Mouse (Mus musculus) T-helper 1 cell (primary cell): ENCODE data around the gene Adpgk.
"Not testable (repeated sequence)": the region's sequence is repeated elsewhere in the genome, so short reads cannot be mapped to it uniquely, and the experiment has no call there.

Experiments used
- in situ Hi-C: fragments of 300-600 bp; cut with MboI, MseI; formaldehyde crosslinking; loops from one replicate; pipeline ENCODE4 v1.15.1; 2025; ENCODE audit warnings: high pct_unique_total_duplicates

The Adpgk gene

DNA sequence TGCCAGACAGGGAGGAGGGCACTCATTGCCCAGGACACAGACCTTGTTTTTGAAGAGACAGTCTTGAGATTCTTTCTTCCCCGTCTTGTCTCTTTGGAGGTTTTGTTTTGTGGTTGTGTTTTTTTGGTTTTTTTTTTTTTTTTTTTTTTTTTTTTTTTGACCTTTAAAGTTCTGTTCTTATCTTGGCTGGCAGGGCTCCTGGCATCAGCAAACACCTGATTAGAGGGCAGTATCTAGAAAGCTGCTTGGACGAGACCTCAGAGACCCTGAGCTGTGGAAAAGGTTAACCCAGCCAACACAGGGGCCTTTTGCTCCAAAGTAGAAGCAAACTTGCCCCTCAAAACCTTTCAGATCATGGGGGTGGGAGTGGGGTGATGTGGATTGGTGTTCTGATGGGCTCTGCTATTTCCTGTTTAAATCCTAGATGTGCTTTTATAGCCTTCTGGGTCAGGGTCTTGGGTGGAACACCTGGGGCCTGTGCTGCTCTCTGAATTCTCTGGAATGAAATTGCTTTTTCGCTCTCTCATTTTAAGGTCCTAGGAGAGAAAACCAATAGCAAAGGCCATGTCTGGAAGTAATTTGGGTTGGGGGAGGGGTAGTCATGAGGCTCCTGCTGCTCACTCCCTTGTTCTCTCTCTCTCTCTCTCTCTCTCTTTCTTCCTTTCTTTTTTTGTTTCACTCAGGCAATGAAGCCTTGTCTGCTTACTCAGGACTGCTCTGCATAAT, 2.5 kb upstream of the Adpgk start:
- in situ Hi-C loops = loop anchor here (10.0 kb wide), 1 partner anchor 254 kb away; the partner anchor contains the start of gene Neo1

DNA sequence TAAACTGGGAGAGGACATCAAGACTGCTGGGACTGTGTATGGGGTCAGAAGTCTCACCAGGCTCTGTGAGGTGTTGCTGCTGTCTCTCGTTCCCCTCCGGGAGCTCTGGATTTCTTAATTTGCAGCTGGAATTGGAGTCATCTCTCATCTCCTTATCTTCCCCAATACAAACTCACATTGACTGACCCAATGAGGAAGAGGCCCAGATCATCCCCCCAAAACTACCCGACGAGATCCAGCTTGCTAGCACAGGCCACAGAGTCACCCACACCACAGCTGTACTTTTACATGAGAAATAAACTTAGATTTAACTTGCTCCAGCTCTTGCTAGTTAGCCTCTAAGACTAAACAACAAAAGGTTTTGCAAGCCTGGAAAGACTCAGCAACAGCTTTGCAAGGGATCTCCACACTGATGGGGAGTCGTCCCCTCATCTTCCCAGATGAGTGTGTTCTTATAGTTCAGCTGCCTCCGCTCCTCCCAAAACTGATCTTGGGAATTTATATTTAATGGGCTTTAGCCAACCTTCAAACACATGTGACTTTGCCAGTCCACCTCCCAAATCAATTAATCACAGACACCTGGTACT, 1.7 kb upstream of the Adpgk start:
- in situ Hi-C loops = loop anchor here (10.0 kb wide), 1 partner anchor 255 kb away; the partner anchor contains the start of gene Neo1

DNA sequence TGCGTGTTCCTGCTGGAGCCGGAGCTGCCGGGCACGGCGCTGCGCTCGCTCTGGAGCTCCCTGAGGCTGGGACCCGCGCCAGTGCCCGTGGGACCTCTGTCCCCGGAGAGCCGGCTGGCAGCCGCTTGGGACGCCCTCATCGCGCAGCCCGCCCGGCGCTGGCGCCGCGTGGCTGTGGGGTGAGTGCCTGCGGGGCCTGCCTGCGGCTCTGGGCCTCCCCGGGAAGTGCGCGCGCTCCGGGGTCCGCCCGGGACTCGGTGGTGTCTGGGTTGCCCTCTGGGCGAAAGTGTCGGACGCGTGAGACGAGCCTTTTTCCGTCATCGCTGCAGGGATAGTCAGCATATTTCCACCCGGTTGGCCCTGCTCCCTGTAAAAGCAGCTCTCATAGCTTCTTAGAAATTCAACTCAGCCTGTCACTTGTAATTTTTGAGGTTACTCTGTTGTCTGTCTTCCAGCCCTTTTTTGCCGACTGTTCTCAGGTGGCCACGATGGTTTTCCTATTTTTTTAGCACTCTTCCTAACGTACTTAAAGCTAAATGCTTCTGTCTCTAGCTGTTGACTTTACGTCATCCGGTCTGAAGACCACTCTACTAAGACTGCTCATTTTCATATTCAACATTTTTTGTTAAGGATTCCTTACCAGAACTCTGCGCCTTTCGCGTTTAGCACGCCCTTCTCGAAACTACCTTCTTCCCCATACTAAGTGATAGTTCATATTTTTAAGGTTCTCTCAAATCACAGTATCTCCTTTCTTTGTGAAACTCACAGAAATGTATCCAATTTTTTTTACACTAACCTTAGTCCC, 532 bp downstream of the Adpgk start:
- in situ Hi-C loops = no loop called here

DNA sequence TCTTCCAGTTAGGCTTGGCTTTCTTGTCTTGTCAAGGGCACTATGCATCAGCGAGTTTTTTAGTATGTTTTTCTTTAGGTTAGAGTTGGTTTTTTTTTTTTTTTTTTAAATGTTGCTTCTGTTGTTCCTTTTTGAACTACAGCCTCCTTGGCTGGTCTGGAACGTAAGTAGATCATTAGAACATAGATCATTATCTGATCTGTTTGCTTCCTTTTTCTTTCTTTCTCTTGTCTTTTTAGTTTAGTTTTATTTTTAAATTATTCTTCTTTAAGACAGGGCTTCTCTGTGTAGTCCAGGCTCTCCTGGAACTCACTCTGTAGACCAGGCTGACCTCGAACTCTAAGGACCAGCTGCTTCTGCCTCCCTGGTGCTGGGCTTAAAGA, 1.1 kb downstream of the Adpgk start:
- in situ Hi-C loops = no loop called here

DNA sequence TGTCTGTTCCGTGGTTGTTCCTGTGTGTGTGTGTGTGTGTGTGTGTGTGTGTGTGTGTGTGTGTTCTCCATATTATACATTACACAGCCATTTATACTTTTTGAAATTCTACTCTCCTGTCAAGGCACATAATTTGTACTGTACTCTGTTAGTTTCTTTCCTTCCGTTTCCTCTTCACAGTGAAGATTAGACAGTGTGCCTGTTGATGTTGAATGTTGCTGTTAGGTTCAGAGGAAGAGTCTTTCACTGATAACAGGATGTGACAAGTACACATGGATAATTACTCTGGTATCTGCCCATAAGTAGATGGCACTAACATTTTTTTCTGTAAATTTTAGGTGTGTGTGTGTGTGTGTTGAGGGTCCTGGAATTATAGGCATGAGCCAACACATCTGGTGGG, 5.1 kb downstream of the Adpgk start:
- in situ Hi-C loops = no loop called here

DNA sequence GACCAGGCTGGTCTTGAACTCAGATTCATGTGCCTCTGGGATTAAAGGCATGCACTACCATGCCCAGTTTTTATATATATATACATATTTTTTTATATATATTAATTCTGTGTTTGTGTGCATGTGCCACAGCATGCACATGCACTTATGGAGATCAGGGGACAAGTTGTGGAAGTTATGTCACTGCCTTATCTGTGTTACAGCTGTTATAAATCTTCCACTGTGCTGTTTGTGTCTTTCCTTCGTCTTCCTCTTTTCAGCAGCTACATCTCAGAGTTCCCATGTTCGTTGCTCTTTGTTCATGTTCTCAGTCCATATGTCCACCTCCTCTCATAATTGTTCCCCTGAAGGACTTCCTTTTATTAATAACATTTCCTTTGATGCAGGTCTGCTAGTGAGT, 16.5 kb downstream of the Adpgk start:
- in situ Hi-C loops = no loop called here

DNA sequence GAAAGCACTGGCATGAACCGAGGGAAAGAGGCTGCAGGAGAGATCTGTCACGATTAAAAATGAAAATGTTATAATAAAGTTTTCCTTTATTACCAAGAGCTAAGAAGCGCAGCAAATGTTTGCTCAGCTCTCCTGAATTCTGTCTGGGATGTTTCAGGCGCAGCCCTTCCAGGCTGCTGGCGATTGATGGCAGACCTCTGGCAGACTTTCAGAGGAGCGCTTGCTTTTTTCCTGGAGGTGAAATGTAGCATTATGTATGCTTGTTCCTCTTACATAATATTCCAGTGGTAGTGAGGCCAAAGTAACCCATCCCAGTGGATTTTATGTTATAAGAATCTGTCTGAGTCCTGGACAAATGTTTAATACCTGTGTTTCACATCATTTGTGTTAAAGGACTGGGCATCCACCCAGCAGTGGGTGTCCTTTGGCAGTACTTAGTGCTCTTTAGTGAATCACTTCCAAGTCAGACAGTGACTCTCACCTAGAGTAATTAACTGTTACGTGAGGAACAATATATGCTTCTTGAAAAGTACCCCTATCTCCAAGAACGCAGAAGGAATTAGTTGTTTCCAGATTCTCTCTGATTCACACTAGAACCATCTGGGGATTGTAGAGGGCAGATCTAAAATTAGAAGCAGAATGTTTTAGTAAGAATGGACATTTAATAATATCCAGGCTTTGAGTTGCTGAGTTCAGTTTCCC, 19.4 kb downstream of the Adpgk start:
- in situ Hi-C loops = no loop called here

DNA sequence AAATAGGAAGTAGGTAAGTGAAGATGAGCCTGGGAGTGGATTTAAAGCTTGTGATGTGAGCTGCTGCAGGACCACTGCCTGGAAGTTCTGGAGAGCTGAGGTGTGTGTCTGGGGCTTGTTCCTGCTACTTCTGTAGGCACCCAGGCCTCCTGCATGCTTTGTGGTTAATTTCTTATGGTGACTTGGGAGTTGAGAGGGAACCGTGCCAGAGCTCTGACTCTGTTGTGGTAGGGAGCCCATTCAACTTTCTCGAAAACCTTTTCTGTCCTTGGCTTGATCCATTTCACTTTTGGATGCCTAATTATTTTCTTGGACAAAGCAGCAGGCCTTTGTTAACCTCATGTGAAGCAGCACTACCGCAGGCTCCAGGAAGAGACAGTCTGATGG, 19.9 kb downstream of the Adpgk start:
- in situ Hi-C loops = no loop called here

DNA sequence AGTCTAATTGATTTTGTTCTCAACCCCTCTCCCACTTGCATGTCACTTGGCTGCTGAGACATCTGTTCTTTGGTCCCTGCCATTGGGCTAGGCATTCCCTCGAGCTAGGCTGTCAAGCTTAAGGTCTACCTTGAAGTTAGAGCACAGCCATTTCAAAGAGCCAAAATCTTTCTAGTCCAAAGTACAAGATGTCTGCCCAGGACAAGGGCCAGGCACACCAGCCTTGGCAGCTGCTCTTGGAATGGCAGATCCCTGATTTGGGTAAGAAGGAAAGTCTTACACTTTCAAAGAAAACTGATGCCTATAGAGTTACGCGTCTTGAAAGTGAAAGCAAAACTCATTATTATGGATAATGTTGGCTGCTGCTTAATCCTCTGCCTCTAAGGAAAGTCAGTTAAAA, 24.8 kb downstream of the Adpgk start:
- in situ Hi-C loops = no loop called here

DNA sequence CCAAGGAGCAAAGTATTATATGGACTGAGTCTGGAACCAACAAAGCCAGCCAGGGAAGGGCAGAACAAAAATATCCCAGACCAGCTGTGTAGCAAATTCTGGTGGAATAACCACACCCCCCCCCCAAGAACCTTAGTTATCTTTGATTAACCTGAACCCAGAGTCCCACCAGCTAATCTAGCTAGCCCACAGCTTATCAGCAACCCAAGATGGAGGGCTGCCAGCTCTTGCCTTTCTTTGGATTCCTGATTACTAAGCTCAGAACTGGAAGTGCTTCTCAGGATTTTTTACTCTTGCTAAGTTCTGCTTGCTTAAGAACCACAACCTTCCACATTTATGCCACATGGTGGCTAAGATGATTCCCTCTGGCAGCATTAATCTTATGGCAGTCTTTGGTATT, 33.0 kb downstream of the Adpgk start:
- in situ Hi-C loops = no loop called here

DNA sequence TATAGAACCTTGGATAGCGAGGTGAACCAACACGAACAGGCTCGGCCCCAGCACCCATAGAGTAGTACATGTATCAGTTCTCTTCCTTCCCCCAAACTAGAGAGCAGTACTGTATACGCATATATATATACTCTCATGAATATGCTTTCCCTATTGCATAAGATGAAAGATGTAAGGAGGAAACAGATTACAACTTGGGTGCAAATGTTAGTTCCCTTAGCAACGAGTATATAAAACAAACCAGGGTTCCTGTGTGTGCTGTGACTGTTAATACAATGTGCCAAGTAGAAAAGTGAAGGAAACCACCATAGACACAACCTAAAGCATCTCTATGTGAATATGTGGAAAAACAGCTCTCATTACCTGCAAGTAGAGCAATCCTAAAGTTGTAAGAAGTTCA, 38.7 kb downstream of the Adpgk start:
- in situ Hi-C loops = no loop called here

DNA sequence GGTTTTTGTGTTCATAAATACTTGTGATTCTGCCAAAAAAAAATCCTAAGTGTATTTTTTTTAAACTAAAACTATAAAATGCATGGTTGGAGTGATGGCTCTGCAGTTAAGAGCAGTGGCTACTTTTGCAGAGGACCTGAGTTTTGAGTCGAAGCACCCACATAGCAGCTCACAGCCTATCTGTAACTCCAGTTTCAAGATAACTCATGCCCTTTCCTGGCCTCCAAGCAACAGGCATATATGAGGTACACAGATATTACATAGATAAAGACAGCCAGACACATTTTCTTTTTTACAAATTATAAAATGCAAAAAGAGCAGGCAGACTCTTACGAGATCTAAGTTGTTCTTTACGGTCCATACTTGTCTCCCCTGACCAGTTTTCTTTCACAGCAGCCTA, 45.2 kb downstream of the Adpgk start:
- in situ Hi-C loops = no loop called here

DNA sequence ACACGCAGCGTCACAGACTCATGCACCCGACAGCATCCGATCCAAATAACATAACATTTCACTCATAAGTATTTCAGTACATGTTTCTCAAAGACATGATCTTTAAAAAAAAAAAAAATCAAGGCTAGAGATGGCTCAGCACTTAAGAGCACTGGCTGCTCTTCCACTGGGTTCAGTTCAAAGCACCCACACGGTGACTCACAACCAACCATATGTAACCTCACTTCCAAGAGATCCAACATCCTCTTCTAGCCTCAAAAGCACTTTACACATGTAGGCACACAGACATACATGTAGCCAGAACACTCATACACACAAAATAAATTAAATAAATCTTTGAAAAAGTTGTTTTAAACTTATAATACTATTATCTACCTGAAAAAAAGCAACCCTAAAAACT, 46.5 kb downstream of the Adpgk start:
- in situ Hi-C loops = no loop called here

DNA sequence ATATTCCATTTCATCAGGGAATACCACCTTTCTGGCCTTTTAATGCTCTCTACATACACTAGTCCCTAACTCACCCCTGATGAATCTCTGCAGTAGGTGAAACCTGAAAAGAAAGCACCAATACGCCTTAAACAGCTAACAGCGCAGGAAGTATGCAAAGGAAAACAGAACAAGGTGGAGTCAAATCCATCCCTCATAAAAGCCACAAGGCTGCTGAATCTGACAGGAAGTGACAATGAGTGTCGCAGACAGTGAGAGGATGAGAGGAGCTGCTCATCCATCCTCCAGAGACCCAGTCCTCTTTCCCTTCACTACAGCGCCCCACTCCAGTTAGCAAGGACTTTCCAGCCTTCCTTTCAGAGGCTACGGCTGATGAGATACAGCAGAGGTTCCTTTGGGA, 47.1 kb downstream of the Adpgk start:
- in situ Hi-C loops = no loop called here

DNA sequence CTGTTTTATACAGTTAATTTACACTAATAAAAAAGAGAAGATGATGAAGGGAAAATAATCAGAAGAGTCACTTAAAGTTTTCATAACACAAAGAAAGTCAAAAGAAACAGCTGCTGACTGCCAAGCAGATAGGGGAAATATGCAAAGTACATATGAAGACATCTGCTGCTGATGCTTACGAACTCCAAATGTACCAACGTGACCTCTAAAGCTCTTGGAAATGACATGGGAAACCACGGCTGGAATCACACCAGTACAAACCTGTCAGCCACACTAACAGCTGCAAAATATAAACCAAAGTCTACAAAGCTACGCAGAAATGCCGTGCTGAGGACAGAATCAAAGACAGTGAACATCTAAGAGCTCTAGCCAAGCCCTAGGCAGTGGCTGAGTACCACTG, 47.7 kb downstream of the Adpgk start:
- in situ Hi-C loops = no loop called here

DNA sequence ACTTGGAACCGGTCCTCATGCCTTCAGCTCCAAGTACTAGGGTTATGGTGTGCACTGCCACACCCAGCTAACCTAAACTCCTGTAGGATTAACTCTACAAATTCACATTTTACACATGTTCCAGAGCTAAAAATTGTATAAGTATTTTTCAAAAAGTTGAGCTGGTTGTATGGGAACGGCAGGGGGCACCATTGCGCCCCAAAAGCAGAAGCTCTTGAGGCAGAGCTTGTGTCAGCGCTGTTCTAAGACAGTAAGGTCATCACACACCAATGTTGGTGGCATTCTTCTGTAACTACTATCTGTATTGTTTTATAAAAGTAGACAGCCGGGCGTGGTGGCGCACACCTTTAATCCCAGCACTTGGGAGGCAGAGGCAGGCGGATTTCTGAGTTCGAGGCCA, 48.6 kb downstream of the Adpgk start:
- in situ Hi-C loops = loop anchor here (5.0 kb wide), 1 partner anchor 222 kb away; no protein-coding TSS in a partner anchor

DNA sequence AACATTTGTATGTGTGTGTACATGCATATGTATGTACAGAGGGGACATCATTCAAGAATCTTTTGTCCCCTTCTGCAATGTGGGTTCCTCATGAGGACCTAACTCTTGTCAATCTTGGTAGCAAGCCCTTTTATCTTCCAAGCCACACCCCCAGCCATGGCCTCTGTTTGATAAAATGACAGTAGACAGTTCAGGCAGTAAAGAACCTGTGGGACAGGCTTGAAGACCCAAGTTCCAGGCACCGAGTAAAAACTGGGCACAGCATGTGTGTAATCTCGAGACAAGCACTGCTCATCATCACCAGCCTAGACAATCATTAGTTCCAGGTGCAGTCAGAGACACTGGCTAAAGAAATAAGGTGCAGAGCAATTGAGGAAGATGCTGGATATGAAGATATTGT, 54.8 kb downstream of the Adpgk start:
- in situ Hi-C loops = no loop called here

DNA sequence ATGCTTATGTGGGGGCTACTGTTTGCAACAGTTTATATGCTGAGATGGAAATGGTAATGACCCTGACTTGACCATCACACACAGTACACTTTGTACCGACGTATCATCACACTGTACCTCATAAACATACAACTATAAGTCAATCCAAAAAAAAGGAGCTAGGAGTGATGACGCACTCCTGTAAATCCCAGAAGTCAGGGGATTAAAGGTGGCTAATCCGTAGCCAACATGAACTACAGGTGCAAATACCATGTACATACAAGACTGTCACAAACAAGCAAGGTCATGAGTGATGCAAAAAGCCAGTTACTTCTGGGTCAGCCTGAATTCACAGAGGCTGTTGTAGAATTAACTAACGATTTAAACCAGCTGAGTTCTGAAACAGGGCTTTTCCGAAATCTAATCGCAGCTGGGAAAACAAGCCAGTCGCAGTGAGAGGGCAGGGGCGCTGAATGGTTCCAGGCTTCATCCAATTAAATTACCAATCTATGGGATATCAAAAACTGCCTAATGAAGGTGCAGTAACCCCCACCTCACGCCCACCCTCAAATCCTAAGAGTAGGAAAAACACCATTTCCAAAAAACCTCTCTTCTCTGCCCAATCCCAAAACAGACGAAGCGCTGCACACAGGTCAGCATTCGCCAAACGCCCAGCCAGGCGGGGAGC, 61.4 kb downstream of the Adpgk start:
- in situ Hi-C loops = no loop called here

DNA sequence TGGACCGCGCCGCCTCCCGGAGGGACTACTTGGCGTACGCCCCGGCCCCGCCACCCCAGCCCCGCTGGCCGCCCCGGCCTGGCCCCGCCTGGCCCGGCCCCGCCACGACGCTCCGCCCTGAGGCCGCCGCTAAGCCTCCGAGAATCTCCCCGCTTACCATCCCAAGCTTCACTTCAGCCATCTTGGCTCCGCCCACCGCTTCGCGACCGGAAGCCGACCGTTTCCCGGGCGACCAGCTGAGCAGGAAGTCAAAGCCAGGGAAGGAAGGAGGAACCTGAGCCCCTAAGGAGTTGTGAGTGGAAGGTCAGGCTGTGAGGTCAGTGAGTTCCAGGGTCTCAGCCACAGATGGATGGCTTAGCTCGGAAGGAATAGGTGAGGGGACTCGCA, 61.9 kb downstream of the Adpgk start, which contains the start of gene Bbs4:
Bbs4 (minus strand) TSS at position 256 of the 387 bp plus-strand sequence.
- in situ Hi-C loops = no loop called here

DNA sequence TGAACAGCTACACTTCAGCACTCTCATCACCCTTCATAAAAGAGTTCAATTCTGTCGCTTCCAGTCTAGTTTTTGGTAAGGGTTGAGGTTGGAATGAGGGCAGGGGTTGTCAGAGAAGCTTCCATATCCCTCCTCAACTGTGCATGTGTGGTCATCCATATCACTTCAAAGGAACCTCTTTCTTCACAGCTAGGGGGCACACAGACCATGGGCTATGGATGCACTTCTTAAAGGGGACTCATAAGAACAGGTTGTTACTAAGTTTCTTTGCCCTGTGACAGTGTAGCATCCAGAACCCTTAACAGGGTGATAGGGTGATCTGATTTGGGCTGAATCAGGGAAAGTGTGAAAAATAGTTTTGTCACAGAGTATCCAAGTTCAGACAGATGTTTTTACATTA, 66.7 kb downstream of the Adpgk start:
- in situ Hi-C loops = not testable (repeated sequence)

DNA sequence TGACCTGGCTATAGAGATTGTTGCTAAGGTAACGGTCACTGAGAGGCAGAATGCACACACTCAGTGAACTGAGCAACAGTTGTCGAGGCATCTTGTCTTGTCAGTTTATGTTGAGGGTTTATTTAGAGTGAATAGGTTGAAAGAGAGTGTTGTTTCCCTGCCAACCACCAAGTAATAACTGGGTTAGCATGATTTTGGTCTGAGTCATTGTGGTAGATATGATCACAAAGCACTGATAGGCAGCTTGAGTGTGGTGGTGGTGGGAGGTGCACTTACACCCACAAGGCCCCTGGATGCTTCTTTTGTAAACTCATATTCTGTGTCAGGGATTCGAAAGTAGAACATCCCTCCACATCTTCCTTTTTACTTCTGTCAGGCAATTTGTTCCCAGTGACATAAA, 69.1 kb downstream of the Adpgk start:
- in situ Hi-C loops = not testable (repeated sequence)

DNA sequence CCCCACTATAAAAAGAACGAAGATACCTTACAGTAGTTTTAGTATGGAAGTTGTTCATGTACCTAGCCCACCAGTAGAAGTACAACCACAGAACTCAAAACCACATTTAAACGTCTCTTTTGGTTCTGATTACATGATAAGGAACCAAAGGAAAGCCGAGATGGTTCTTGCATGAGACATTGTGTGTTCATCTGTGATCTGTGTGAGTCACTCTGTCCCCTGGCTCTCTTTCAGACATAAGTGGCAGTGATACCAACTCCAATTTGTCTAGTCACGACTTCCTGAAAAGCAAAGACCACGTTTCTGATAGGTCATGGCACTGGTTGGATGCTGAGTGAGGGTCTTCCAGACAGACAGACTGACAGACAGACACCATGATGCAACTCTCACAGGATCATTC, 77.9 kb downstream of the Adpgk start:
- in situ Hi-C loops = no loop called here
